Mouse (Mus musculus): ENCODE measurements around the gene Herpud2.

DNA sequence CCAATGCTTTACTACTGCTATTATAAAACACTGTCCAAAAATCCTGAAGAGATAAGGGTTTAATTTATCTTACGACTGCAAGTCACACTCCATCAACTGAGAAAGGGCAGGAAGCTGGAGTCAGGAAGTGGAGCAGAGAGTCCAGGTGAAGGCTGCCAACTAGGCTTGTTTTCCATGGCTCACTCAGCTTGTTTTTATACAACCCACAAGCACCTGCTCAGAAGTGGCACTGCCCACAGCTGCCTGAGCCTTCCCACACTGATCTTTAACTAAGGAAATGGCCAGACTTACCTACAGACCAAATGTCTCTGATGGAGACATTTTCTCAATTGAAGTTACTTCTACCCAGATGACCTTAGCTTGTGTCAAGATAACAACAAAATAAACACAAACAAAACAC lies 11.3 kb downstream of the Herpud2 start:
- no peak for TF ChIP-seq CTCF (IDR thresholded peaks at IDR 0.05; ENCODE audit: insufficient read depth, low read depth, low read length)
- TF ChIP-seq POLR2A (IDR thresholded peaks at IDR 0.05; ENCODE audit: insufficient read depth, low read depth, low read length): no peak
